Mouse (Mus musculus) liver, embryonic 13.5 days (tissue): ENCODE results near the gene Ephb1. TPM values are rescaled to one million over a fixed set of nuclear protein-coding genes. Genes with fewer than 3 reads are reported as not detected.

Source experiments
- ATAC-seq: fragments of 200-750 bp; cut with Nextera tagmentation; 2 replicates; pipeline ENCODE4 v1.8.0; 2017; ENCODE audit warnings: low read depth, mild to moderate bottlenecking, moderate number of reproducible peaks, moderate library complexity
- DNase-seq: peaks from one replicate; pipeline ENCODE4 v3.0.0; 2022
- H3K27ac ChIP-seq: fragments of 300-500 bp; sonication (generic); 2 replicates; pipeline ENCODE4 v1.5.1; 2015; ENCODE audit warnings: moderate library complexity, mild to moderate bottlenecking, inconsistent platforms
- H3K27me3 ChIP-seq: fragments of 300-500 bp; sonication (generic); 2 replicates; pipeline ENCODE4 v1.6.1; 2015; ENCODE audit warnings: mild to moderate bottlenecking, inconsistent platforms
- H3K36me3 ChIP-seq: fragments of 300-500 bp; sonication (generic); 2 replicates; pipeline ENCODE4 v1.6.1; 2015; ENCODE audit warnings: mild to moderate bottlenecking, inconsistent platforms
- H3K4me1 ChIP-seq: fragments of 300-500 bp; sonication (generic); replicated peaks from 2 replicates; pipeline ENCODE4 v1.6.1; 2015; ENCODE audit warnings: inconsistent platforms
- H3K4me2 ChIP-seq: fragments of 300-500 bp; sonication (generic); 2 replicates; pipeline ENCODE4 v1.6.1; 2015; ENCODE audit warnings: inconsistent platforms, mild to moderate bottlenecking, moderate library complexity
- H3K4me3 ChIP-seq: fragments of 300-500 bp; sonication (generic); replicated peaks from 2 replicates; pipeline ENCODE4 v1.5.1; 2015; ENCODE audit warnings: mild to moderate bottlenecking, inconsistent platforms
- H3K9ac ChIP-seq: fragments of 300-500 bp; sonication (generic); 2 replicates; pipeline ENCODE4 v1.6.1; 2015; ENCODE audit warnings: mild to moderate bottlenecking, inconsistent platforms
- H3K9me3 ChIP-seq: fragments of 300-500 bp; sonication (generic); replicated peaks from 2 replicates; pipeline ENCODE4 v1.6.1; 2016; ENCODE audit warnings: inconsistent platforms
- WGBS: fragments of 180-500 bp; shearing (Covaris S2); methylation state at CpG from one replicate; pipeline ENCODE4 v1.1.7; 2015; ENCODE audit not compliant: insufficient replicate concordance; 5-methylcytosine and 5-hydroxymethylcytosine counted together
- polyA plus RNA-seq: library from polyadenylated mRNA; unstranded; fragments of >200 nt; fragmentation: Nextera tagmentation; extraction: Ambion mirVana; gene quantifications from 2 replicates; pipeline ENCODE4 v1.2.1, GENCODE M21; 2015

The Ephb1 gene
- polyA plus RNA-seq, 1 experiment from 2014 or later = 0.20 TPM

DNA sequence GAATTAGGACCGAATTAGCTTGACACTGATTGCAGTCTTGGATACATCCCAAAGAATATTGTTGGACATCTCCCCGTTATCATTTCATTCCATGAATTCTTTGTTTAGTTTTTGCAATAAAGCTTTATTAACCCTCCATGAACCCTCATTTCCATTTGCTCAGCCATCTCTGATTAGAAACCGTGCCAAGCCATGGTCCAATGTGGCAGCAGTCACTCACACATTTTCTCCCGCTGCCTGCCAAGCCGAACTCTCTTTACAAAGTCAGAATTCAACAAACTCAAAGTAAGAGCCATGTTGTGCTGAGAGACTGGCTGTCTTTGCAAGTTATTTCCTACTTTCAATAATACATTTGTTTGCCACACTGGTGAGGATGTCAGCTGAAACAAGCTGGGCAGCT is 84.0 kb downstream of the Ephb1 start:
- 61% methylated on average over 5 of the region's 5 CpGs for WGBS
- H3K27ac ChIP-seq = no peak overlapping the region
- no peak overlapping the region for H3K4me3 ChIP-seq
- H3K27me3 ChIP-seq = peaks cover 25% of the 10 kb centered on the region
- H3K36me3 ChIP-seq = no peaks in the 10 kb centered on the region
- ATAC-seq = no peak
- no peak overlapping the region for H3K9ac ChIP-seq
- no peak overlapping the region for H3K4me2 ChIP-seq
- DNase-seq = no peak
- H3K4me1 ChIP-seq = no peaks in the 10 kb centered on the region
- no peaks in the 10 kb centered on the region for H3K9me3 ChIP-seq

DNA sequence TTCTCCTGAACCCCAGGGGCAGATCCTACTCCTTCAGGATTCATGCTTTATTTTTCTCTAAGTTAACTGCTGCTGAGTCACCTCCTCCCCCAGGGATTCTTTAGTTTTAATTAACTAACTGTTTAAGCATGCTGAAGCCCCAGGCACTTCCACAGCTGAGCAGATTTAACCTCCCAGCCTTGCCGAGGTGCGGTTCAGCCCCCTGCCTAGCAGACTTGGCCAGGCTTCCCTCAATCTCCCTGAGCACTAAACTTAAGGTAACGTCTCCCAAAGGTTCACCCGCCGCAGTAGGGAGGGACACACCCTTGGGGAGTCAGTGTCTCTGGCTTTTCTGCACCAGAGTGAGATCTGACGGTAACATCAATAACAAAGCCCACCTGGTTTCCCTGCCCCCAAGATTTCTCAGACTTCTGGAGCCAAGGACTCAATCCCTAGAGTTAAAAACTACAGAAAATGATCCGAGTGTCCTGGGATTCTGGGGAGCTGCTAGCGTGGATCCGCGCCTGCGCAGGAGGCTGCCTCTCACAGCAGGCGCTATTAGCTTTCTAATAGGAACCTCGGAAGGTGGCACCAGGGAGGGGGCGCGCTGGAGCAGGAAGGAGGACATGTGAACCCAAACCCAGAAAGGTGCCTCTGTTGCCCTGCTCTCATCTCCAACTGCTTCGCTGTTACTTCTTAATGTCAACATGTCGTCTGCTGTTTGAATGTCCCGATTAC is 87.0 kb downstream of the Ephb1 start:
- Histone ChIP-seq H3K27ac (no peak overlapping the region), H3K27me3 (peaks cover 29% of the 10 kb centered on the region), H3K4me2 (peak overlapping the region; percentile 27; the same call in 1 of the 2 replicates), H3K9me3 (no peaks in the 10 kb centered on the region), H3K36me3 (no peaks in the 10 kb centered on the region), H3K4me3 (no peak overlapping the region), H3K9ac (no peak overlapping the region), H3K4me1 (no peaks in the 10 kb centered on the region)
- DNase-seq = no peak
- 3% methylated on average over 18 of the region's 18 CpGs for WGBS
- ATAC-seq = no peak

DNA sequence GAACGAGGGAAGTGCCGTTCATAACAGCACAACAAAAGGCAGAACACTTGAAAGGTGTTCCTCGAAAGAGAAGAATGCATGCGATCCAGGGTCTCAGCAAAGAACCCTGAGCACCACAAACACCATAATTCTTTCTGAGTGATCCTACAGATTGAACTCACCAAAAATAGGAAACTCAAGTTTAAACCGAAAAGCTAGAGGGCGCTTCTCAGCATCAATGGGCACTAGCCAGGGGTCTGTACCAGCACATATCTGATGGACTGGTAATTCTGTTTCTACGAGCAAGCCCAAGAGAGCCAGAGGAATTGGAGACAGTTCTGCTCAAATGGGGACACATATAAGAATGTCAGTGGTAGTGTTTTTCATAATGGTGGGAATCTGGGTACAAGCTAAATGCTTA is 90.7 kb downstream of the Ephb1 start:
- Histone ChIP-seq H3K27me3 (peaks cover 24% of the 10 kb centered on the region; the same call in 1 of the 2 replicates), H3K4me3 (no peak overlapping the region), H3K9me3 (no peaks in the 10 kb centered on the region), H3K4me2 (no peak overlapping the region), H3K36me3 (no peaks in the 10 kb centered on the region), H3K9ac (no peak overlapping the region), H3K27ac (no peak overlapping the region), H3K4me1 (no peaks in the 10 kb centered on the region)
- no peak for ATAC-seq
- 46% methylated on average over 7 of the region's 7 CpGs for WGBS
- DNase-seq = no peak

DNA sequence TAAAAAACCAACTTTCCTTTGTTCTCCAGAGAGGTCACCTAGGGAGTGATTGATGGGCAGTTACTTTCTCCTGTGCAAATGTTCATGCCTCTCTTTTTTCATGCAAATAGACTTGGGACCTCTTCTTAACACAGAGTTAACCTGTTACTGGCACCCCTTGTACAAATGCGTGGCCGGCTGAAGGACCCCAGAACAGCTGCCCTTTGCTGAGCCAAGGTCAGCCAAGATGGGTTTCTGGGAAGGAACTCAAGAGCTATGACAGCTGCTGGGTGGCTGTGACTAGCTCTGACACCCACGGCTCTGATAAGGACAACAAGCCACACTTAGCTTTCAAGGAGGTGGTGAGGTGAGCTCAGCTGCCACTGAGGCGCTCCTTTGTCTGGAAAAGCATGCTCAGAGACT is 92.4 kb downstream of the Ephb1 start:
- no peak for DNase-seq
- WGBS = 23% methylated on average over 4 of the region's 4 CpGs
- H3K9me3 ChIP-seq = no peaks in the 10 kb centered on the region
- ATAC-seq = no peak
- H3K9ac ChIP-seq = no peak overlapping the region
- H3K4me3 ChIP-seq = no peak overlapping the region
- no peak overlapping the region for H3K4me2 ChIP-seq
- no peak overlapping the region for H3K27ac ChIP-seq
- H3K36me3 ChIP-seq = no peaks in the 10 kb centered on the region
- 0 out of 2 replicates have a peak, but pooled peaks cover 11% of the 10 kb centered on the region for H3K27me3 ChIP-seq
- H3K4me1 ChIP-seq = no peaks in the 10 kb centered on the region

DNA sequence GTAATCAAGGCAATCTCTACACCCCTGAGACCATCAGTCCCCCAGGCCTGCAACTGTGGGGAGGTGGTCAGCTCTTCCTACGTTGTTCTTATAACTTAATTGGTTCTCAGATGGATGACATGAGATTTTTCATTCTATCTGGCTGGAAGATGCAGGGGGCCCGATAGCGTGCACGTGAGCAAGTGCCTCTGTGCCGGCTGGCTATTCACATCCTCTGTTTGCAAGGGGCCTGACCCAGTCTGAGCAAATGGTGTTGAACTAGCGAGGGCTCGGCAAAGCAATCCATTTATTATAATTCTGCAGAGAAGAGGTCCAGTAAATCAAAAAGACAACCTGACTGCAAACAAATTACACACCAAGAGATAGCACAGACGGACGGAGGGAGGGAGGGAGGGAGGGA is 93.0 kb downstream of the Ephb1 start:
- Histone ChIP-seq H3K27me3 (0 out of 2 replicates have a peak, but pooled peaks cover 9% of the 10 kb centered on the region), H3K9ac (no peak overlapping the region), H3K27ac (no peak overlapping the region), H3K4me1 (no peaks in the 10 kb centered on the region), H3K4me2 (no peak overlapping the region), H3K4me3 (no peak overlapping the region), H3K36me3 (no peaks in the 10 kb centered on the region), H3K9me3 (no peaks in the 10 kb centered on the region)
- DNase-seq (no peak), ATAC-seq (no peak)
- 30% methylated on average over 9 of the region's 9 CpGs for WGBS

DNA sequence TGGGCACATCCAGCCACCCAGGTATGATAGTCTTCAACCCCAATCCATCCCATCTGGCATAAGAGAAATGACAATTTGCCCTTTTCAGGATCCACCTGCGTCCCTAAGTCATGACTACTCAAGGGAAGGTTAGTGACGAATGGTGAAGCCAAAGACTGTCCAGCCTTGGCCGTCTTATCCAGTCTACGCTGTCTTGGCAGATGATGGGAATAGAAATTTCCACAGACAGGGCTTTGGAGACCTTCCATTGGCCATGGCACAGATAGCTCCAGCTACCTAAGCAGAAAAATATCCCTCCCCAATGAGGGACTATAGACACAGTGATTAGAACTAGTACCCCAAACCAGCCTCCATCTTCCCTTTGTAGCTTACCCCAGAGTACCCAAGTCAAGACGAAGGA is 98.1 kb downstream of the Ephb1 start:
- Histone ChIP-seq H3K36me3 (no peaks in the 10 kb centered on the region), H3K9ac (no peak overlapping the region), H3K4me2 (no peak overlapping the region), H3K4me1 (no peaks in the 10 kb centered on the region), H3K4me3 (no peak overlapping the region), H3K9me3 (no peaks in the 10 kb centered on the region), H3K27ac (no peak overlapping the region), H3K27me3 (0 out of 2 replicates have a peak, but pooled peaks cover 2% of the 10 kb centered on the region)
- ATAC-seq = no peak
- DNase-seq = no peak
- WGBS = 66% methylated on average over 5 of the region's 5 CpGs

DNA sequence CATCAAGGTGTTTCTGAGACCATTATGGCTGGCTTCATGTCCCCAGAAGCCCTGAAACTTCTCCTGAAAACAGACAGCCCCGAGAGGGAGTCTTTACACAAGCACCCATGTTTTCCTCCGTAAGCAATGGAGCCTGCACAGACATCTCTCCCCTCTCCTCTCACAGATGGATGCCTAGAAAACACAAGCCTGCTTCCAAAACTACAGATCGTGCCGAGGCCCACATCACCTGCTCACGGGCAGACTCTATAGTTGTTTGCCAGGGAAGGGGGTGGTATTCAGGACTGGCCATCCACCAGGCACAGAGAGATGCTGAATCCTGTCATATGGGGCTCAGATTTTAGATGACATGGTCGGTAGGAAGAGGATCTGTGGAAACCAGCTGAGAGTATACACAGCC is 98.7 kb downstream of the Ephb1 start:
- WGBS = 67% methylated on average over 6 of the region's 6 CpGs

DNA sequence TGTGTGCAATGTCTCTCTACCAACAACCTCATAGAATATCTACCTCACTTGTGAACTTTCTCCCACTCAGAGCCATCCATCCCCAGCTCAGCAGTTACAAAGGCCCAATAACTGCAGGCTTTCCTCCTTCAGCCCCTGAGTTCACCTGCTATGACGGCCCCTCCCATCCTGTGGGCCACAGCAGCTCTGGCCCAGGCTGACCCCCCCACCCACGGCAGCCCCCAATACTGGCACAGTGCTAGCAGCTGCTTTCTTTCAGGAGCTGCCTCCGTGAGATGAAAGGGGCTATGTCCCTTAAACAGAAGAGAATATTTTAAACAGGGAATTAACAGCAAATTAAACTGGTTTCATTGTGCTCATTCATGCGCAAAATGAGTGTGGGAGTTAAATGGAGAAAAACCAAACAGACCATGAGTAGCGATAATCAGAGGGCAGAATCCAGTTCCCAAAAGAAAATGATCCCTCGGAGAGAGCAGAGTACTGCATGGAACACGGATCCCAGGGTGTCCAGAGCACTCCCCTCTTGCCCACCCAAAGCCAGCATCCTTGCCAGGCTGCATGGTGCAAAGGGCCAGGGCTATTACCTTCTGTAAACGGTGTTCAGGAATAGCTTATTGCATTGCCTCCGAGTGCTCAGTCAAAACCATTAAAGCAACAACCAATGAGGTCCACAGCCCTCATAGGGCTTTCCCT is 105.2 kb downstream of the Ephb1 start:
- H3K27me3 ChIP-seq = no peaks in the 10 kb centered on the region
- ATAC-seq (no peak), DNase-seq (no peak)
- no peaks in the 10 kb centered on the region for H3K4me1 ChIP-seq
- no peak overlapping the region for H3K27ac ChIP-seq
- 33% methylated on average over 9 of the region's 9 CpGs for WGBS
- no peak overlapping the region for H3K4me2 ChIP-seq
- H3K36me3 ChIP-seq = no peaks in the 10 kb centered on the region
- no peak overlapping the region for H3K4me3 ChIP-seq
- no peaks in the 10 kb centered on the region for H3K9me3 ChIP-seq
- H3K9ac ChIP-seq = no peak overlapping the region

More for the DNA sequence above, 98.7 kb downstream of the Ephb1 start:
- DNase-seq (no peak), ATAC-seq (no peak)
- no peak overlapping the region for H3K27ac ChIP-seq
- no peaks in the 10 kb centered on the region for H3K27me3 ChIP-seq
- H3K36me3 ChIP-seq = no peaks in the 10 kb centered on the region
- no peaks in the 10 kb centered on the region for H3K4me1 ChIP-seq
- no peak overlapping the region for H3K9ac ChIP-seq
- no peak overlapping the region for H3K4me3 ChIP-seq
- no peak overlapping the region for H3K4me2 ChIP-seq
- no peaks in the 10 kb centered on the region for H3K9me3 ChIP-seq

DNA sequence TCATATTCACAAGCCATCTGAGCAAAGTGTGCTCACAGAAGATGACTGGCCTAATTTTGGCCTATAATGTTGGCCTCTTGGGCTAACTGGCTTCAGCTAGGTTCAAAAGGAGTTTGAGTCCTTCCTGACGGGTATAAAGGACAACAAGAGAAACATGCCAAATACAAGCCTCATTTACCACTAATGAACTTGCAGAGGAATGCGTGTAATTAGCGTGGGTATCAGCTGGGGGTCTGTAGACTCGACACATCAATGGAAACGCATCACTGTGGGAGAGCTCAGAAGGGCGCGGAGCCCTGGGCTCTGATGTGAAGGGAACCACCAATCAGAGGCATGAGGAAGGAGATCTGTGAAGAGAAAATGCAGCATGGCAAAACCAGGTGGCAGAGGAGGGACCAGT is 108.9 kb downstream of the Ephb1 start:
- ATAC-seq (no peak), DNase-seq (no peak)
- Histone ChIP-seq H3K27me3 (no peaks in the 10 kb centered on the region), H3K36me3 (no peaks in the 10 kb centered on the region), H3K4me1 (no peaks in the 10 kb centered on the region), H3K4me3 (no peak overlapping the region), H3K9ac (no peak overlapping the region), H3K4me2 (no peak overlapping the region), H3K9me3 (no peaks in the 10 kb centered on the region), H3K27ac (no peak overlapping the region)
- WGBS = 70% methylated on average over 7 of the region's 7 CpGs

DNA sequence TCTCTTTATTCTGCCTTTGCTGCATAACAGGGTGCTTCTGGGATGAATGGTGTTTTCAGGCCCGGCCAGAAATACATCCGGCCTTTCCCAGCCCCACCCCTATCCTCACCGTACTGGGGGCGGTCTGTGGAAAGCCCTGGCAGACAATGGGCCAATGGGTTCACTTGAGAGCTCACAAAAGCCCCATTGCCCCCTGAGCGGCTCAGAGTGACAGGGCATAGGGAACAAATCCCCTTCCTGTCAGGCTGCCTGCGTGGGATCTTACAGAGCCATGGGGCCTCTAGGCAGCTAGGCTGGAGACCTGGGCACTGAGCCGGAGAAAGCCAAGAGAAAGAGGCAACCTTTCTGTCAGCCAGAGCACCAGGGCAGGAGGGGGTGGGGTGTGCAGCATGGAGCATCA is 111.2 kb downstream of the Ephb1 start:
- no peak overlapping the region for H3K9ac ChIP-seq
- no peak overlapping the region for H3K4me3 ChIP-seq
- H3K27ac ChIP-seq = no peak overlapping the region
- H3K4me2 ChIP-seq = no peak overlapping the region
- WGBS = 31% methylated on average over 7 of the region's 7 CpGs
- ATAC-seq (no peak), DNase-seq (no peak)
- no peaks in the 10 kb centered on the region for H3K36me3 ChIP-seq
- no peaks in the 10 kb centered on the region for H3K27me3 ChIP-seq
- no peaks in the 10 kb centered on the region for H3K4me1 ChIP-seq
- no peaks in the 10 kb centered on the region for H3K9me3 ChIP-seq

DNA sequence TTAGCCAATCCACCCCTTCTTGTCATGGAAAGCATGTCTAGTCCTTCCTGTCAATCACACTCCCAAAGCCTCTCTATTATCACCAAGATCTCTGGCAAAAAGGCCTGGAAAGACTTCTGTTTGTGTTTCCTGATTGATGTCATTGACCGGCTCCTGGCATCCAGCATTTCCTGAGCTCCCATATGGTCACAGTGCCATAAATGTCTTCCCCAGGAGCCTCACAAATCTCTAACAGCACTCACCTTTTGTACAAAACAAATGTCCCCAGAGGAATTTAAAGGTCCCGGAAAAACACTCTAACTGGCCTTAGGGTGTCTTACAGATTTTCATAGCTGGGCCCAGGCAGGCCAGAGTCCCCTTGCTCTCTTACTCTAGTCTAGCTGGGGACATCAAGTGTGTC is 112.9 kb downstream of the Ephb1 start:
- no peaks in the 10 kb centered on the region for H3K9me3 ChIP-seq
- no peaks in the 10 kb centered on the region for H3K4me1 ChIP-seq
- H3K36me3 ChIP-seq = no peaks in the 10 kb centered on the region
- no peak overlapping the region for H3K9ac ChIP-seq
- H3K4me2 ChIP-seq = no peak overlapping the region
- ATAC-seq (no peak), DNase-seq (no peak)
- H3K27ac ChIP-seq = no peak overlapping the region
- 64% methylated on average over 2 of the region's 2 CpGs for WGBS
- H3K27me3 ChIP-seq = no peaks in the 10 kb centered on the region
- H3K4me3 ChIP-seq = no peak overlapping the region

DNA sequence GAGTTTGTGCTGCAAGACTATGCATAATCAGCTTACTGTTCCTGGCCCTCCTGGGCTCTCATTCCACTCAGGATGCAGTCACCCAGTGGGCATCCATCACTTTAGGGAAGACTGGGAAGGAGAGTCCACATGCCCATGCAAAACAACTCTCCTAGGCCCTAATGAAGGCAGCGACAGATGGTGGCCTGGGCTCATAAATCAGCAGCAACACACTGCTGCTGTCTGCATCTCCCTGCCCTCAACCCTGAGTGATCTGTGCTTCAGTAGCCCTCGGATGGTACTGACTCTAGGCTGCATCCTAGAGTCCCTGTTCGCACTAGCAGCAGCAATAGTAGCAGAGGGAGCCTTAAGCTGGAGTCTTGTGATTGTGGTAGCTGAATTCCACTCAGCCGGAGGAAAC is 114.3 kb downstream of the Ephb1 start:
- Histone ChIP-seq H3K4me1 (no peaks in the 10 kb centered on the region), H3K9me3 (no peaks in the 10 kb centered on the region), H3K4me2 (no peak overlapping the region), H3K9ac (no peak overlapping the region), H3K27me3 (no peaks in the 10 kb centered on the region), H3K27ac (no peak overlapping the region), H3K4me3 (no peak overlapping the region), H3K36me3 (no peaks in the 10 kb centered on the region)
- no peak for ATAC-seq
- WGBS = 55% methylated on average over 4 of the region's 4 CpGs
- no peak for DNase-seq
